ENCODE assay signal across 28 mouse cellular contexts in the genomic region with DNA sequence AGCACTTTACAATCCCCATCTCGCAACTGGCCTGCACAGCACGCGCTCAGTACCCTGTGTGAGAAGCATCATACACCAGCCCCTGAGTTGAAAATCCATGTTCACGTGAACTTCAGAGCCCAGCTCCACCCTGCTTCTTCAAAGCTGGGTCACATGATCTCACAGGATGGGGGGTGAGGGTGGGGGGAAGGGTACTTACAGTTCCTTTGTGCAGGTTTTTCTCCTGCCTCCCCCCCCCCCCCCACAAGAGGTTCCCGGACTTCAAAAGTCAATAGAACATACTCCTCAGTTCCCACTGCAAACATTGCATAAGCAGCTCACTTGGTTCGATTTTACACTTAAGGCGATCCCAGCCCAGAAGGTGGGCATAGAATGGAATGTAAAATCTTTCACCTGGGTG. TPM values are rescaled to one million over a fixed set of nuclear protein-coding genes. Genes with fewer than 3 reads are reported as not detected.
DNase-seq lines count a peak whose midpoint lies in the region; ATAC-seq and TF ChIP-seq lines count a peak whose summit lies in the region.
"Had no signal": no experiment of that assay in that cellular context is flagged by ENCODE, and none has a peak within 500 bp of the region (broad histone marks: within the 10 kb centered on the region; RNA-seq: fewer than 3 reads in every experiment).

No protein-coding gene starts in this region.

- H3K9me3 ChIP-seq in megakaryocyte, embryonic 14.5 days = no peaks in the 10 kb centered on the region
- no peaks in the 10 kb centered on the region for H3K9me3 ChIP-seq in MEL (replicated peaks; ENCODE audit: insufficient read depth, low read length)
- H3K9me3 ChIP-seq in lung, embryonic 14.5 days (ENCODE audit: low read depth, low read length) = no peaks in the 10 kb centered on the region
- no peaks in the 10 kb centered on the region for H3K9me3 ChIP-seq in heart, embryonic 12.5 days (replicated peaks)
- H3K9me3 ChIP-seq: embryonic facial prominence, embryonic 15.5 days; heart, embryonic 15.5 days; hindbrain, embryonic 13.5 days; kidney, embryonic 15.5 days; limb, embryonic 12.5 days; midbrain, embryonic 13.5 days had no signal

- DNase-seq in MEL (ENCODE audit: low read depth, low spot score) = no peak
- DNase-seq in lung, embryonic 14.5 days = peak; percentile 53
- no peak for DNase-seq in adrenal gland, postnatal 14 days
- no peak for DNase-seq in urinary bladder, postnatal 10 days (ENCODE audit: low spot score)
- DNase-seq: adrenal gland, postnatal 10 days; cerebellum, adult 2 months; cerebellum, postnatal 25 days; embryo, embryonic 11 days; gastrocnemius, postnatal 36 days; heart, adult 2 months; heart, postnatal 36 days; kidney, adult 11 months; kidney, postnatal 4 days; right cerebral cortex, postnatal 14 days had no signal

- H3K27me3 ChIP-seq in megakaryocyte, embryonic 14.5 days (replicated peaks) = no peaks in the 10 kb centered on the region
- H3K27me3 ChIP-seq in MEL (ENCODE audit: control insufficient read depth in 1 of 2, insufficient read depth in 2 of 2, low read length in 2 of 2) = no peaks in the 10 kb centered on the region
- H3K27me3 ChIP-seq in lung, embryonic 14.5 days (ENCODE audit: insufficient read depth, low read length) = no peaks in the 10 kb centered on the region
- no peaks in the 10 kb centered on the region for H3K27me3 ChIP-seq in heart, embryonic 12.5 days (replicated peaks)
- H3K27me3 ChIP-seq: embryonic facial prominence, embryonic 15.5 days; heart, embryonic 15.5 days; hindbrain, embryonic 13.5 days; kidney, embryonic 15.5 days; limb, embryonic 12.5 days; midbrain, embryonic 13.5 days; Patski had no signal

- peaks cover 47% of the 10 kb centered on the region for H3K36me3 ChIP-seq in megakaryocyte, embryonic 14.5 days (replicated peaks; ENCODE audit: low read length)
- H3K36me3 ChIP-seq in MEL (ENCODE audit: control insufficient read depth in 1 of 2, insufficient read depth in 2 of 2, low read length in 2 of 2) = peaks cover under 1 to 27% of the 10 kb centered on the region in 2 experiments; a peak in 3 of 4 replicates
- peaks cover 36% of the 10 kb centered on the region for H3K36me3 ChIP-seq in lung, embryonic 14.5 days (ENCODE audit: insufficient read depth)
- peaks cover 11% of the 10 kb centered on the region for H3K36me3 ChIP-seq in macrophage (ENCODE audit: inconsistent target)
- H3K36me3 ChIP-seq in heart, embryonic 12.5 days = peaks cover 16% of the 10 kb centered on the region

- ATAC-seq in megakaryocyte, adult 5-6 weeks (ENCODE audit: poor library complexity, severe bottlenecking) = no peak
- no peak for ATAC-seq in lung, embryonic 14.5 days (ENCODE audit: insufficient read depth)
- ATAC-seq in heart, embryonic 12.5 days (ENCODE audit: insufficient number of reproducible peaks, low FRiP score) = no peak
- ATAC-seq: activated CD4-positive, CD25-positive, alpha-beta regulatory T cell, adult 4 months; forebrain, embryonic 14.5 days; midbrain, embryonic 13.5 days; Patski had no signal

- no peak overlapping the region for H3K27ac ChIP-seq in MEL (ENCODE audit: control insufficient read depth, low read depth, low read length)
- peak overlapping the region; percentile 50; the same call in 1 of the 2 replicates for H3K27ac ChIP-seq in lung, embryonic 14.5 days (ENCODE audit: low read depth)
- H3K27ac ChIP-seq in macrophage = no peak overlapping the region
- no peak overlapping the region for H3K27ac ChIP-seq in heart, embryonic 12.5 days (ENCODE audit: poor library complexity, severe bottlenecking)
- H3K27ac ChIP-seq: embryonic facial prominence, embryonic 15.5 days; heart, adult 2 months; heart, embryonic 15.5 days; hindbrain, embryonic 13.5 days; kidney, embryonic 15.5 days; limb, embryonic 12.5 days; midbrain, embryonic 13.5 days had no signal

- no peak for TF ChIP-seq POLR2A in MEL (IDR thresholded peaks at IDR 0.05; ENCODE audit: control insufficient read depth in 1 of 2, insufficient read depth in 1 of 2, low read depth in 1 of 2, low read length in 2 of 2, poor library complexity in 1 of 2)

- no peak for TF ChIP-seq CTCF in MEL (IDR thresholded peaks at IDR 0.05 in 2 of 3, conservative IDR thresholded peaks at IDR 0.05 in 1 of 3; ENCODE audit: control insufficient read depth in 1 of 3, insufficient read depth in 1 of 3, low read depth in 2 of 3, low read length in 3 of 3, poor library complexity in 1 of 3, severe bottlenecking in 1 of 3)
- no peak for TF ChIP-seq CTCF in lung, embryonic 14.5 days (IDR thresholded peaks at IDR 0.05; ENCODE audit: low read depth)

- WGBS in lung, embryonic 14.5 days = 58% methylated on average over 7 of the region's 7 CpGs
- 85% methylated on average over 7 of the region's 7 CpGs for whole genome bisulfite sequencing in macrophage (ENCODE audit: missing documents)
- 87% methylated on average over 7 of the region's 7 CpGs for WGBS in heart, embryonic 12.5 days

- no peak overlapping the region for H3K9ac ChIP-seq in MEL (ENCODE audit: control insufficient read depth, low read depth, low read length, poor library complexity, severe bottlenecking)
- H3K9ac ChIP-seq in lung, embryonic 14.5 days = no peak overlapping the region
- no peak overlapping the region for H3K9ac ChIP-seq in heart, embryonic 12.5 days
- H3K9ac ChIP-seq: embryonic facial prominence, embryonic 15.5 days; heart, embryonic 15.5 days; hindbrain, embryonic 13.5 days; kidney, embryonic 15.5 days; limb, embryonic 12.5 days; midbrain, embryonic 13.5 days had no signal

- peaks cover 70% of the 10 kb centered on the region for H3K4me1 ChIP-seq in megakaryocyte, embryonic 14.5 days
- peaks cover 15 to 19% of the 10 kb centered on the region in 2 experiments for H3K4me1 ChIP-seq in MEL (ENCODE audit: control insufficient read depth in 1 of 2, insufficient read depth in 2 of 2, low read length in 2 of 2)
- H3K4me1 ChIP-seq in lung, embryonic 14.5 days (ENCODE audit: insufficient read depth) = peaks cover 20% of the 10 kb centered on the region; the same call in 1 of the 2 replicates
- H3K4me1 ChIP-seq in heart, embryonic 12.5 days (replicated peaks) = peaks cover 26% of the 10 kb centered on the region

- no peak for TF ChIP-seq EP300 in MEL (IDR thresholded peaks at IDR 0.05; ENCODE audit: low read depth in 1 of 2, low read length in 2 of 2)

- H3K79me2 ChIP-seq in MEL (ENCODE audit: control insufficient read depth, insufficient read depth, low read length, poor library complexity) (peaks cover 20% of the 10 kb centered on the region), macrophage (ENCODE audit: inconsistent target) (peaks cover 96% of the 10 kb centered on the region)

- peak overlapping the region; percentile 54 for H3K4me3 ChIP-seq in megakaryocyte, embryonic 14.5 days (replicated peaks)
- H3K4me3 ChIP-seq in MEL (ENCODE audit: control insufficient read depth in 1 of 2, insufficient read depth in 1 of 2, low read depth in 2 of 2, low read length in 2 of 2) (no peak overlapping the region), macrophage (ENCODE audit: inconsistent target) (peak overlapping the region; percentile 95; the same call in 1 of the 2 replicates)
- H3K4me3 ChIP-seq in lung, embryonic 14.5 days (ENCODE audit: low read depth, low read length) = no peak overlapping the region
- H3K4me3 ChIP-seq in heart, embryonic 12.5 days = no peak overlapping the region
- H3K4me3 ChIP-seq: embryonic facial prominence, embryonic 15.5 days; heart, adult 2 months; heart, embryonic 15.5 days; hindbrain, embryonic 13.5 days; kidney, embryonic 15.5 days; limb, embryonic 12.5 days; midbrain, embryonic 13.5 days had no signal

- TF ChIP-seq RAD21 in MEL (IDR thresholded peaks at IDR 0.05; ENCODE audit: low read depth, low read length) = no peak

- peak overlapping the region; percentile 37 for H3K4me2 ChIP-seq in lung, embryonic 14.5 days
- no peak overlapping the region for H3K4me2 ChIP-seq in heart, embryonic 12.5 days
- H3K4me2 ChIP-seq: embryonic facial prominence, embryonic 15.5 days; heart, embryonic 15.5 days; hindbrain, embryonic 13.5 days; kidney, embryonic 15.5 days; limb, embryonic 12.5 days; liver, embryonic 11.5 days; midbrain, embryonic 13.5 days had no signal

TF ChIP-seq in MEL, 35 proteins besides CTCF, POLR2A, EP300 and RAD21 (continues in another document):
- TF ChIP-seq MAX (IDR thresholded peaks at IDR 0.05; ENCODE audit: low read length) = no peak
- peak; percentile 32; the same call in 1 of the 2 replicates for TF ChIP-seq USF1 (IDR thresholded peaks at IDR 0.05; ENCODE audit: low read depth, low read length)

RNA-seq across cellular contexts. Expression of a gene that starts 3.3 kb away (rescaled TPM):
- polyA plus RNA-seq in megakaryocyte, embryonic 14.5 days (2012; ENCODE audit: insufficient read depth, low replicate concordance) = 34.2 and 286 TPM in 2 replicates
- total RNA-seq in megakaryocyte, adult 5-6 weeks (2015) = 269 and 281 TPM in 2 replicates
- 190 and 192 TPM in 2 replicates for total RNA-seq in megakaryocyte, adult 5-6 weeks (2017)
- total RNA-seq in MEL (2012; rRNA removed) = 45.2 and 48.9 TPM in 2 replicates
- polyA plus RNA-seq in MEL (2012; ENCODE audit: insufficient read depth in 1 of 2, insufficient read length in 2 of 2, low read depth in 1 of 2, low replicate concordance in 2 of 2, missing spikeins in 1 of 2) (10 to 100 TPM in 1 of 2 experiments, not detected in 1; 63.1 TPM), macrophage (2018) (718 to 992 TPM (median 879 TPM) in 3 replicates)
- 106 and 107 TPM in 2 replicates for polyA plus RNA-seq in lung, embryonic 14.5 days (2014; fragmentation: Nextera tagmentation; extraction: Ambion mirVana)
- 100 to 1,000 TPM; 168 to 734 (median 400) TPM for total RNA-seq in macrophage (2018; cell fraction: chromatin; rRNA removed)
- 1,000 to 10,000 TPM in 3 of 26 experiments, 100 to 1,000 TPM in 23; 805 to 1,136 (median 900) TPM for total RNA-seq in macrophage (2018; cell fraction: cytosol; rRNA removed)
- total RNA-seq in macrophage (2018; cell fraction: nucleus; rRNA removed) = 1,000 to 10,000 TPM in 1 of 26 experiments, 100 to 1,000 TPM in 25; 339 to 1,072 (median 691) TPM
- 57.2 and 67.4 TPM in 2 replicates for total RNA-seq in adrenal gland, postnatal 14 days (2021)
- polyA plus RNA-seq in heart, embryonic 12.5 days (2016; fragmentation: Nextera tagmentation; extraction: Ambion mirVana) = 55.0 and 56.5 TPM in 2 replicates

RNA-seq across cellular contexts. Expression of a gene that starts 3.4 kb away (rescaled TPM):
- polyA plus RNA-seq in megakaryocyte, embryonic 14.5 days (2012; ENCODE audit: insufficient read depth, low replicate concordance) = 35.5 and 39.1 TPM in 2 replicates
- total RNA-seq in megakaryocyte, adult 5-6 weeks (2015) = 88.9 and 93.6 TPM in 2 replicates
- 43.9 and 45.8 TPM in 2 replicates for total RNA-seq in megakaryocyte, adult 5-6 weeks (2017)
- 60.4 and 70.6 TPM in 2 replicates for total RNA-seq in MEL (2012; rRNA removed)
- polyA plus RNA-seq in MEL (2012; ENCODE audit: insufficient read depth in 1 of 2, insufficient read length in 2 of 2, low read depth in 1 of 2, low replicate concordance in 2 of 2, missing spikeins in 1 of 2) (10 to 100 TPM in 1 of 2 experiments, not detected in 1; 71.1 TPM), macrophage (2018) (46.5 to 60.7 TPM (median 56.0 TPM) in 3 replicates)
- 126 and 131 TPM in 2 replicates for polyA plus RNA-seq in lung, embryonic 14.5 days (2014; fragmentation: Nextera tagmentation; extraction: Ambion mirVana)
- total RNA-seq in macrophage (2018; cell fraction: chromatin; rRNA removed) = 10 to 100 TPM; 20.9 to 67.7 (median 52.4) TPM
- total RNA-seq in macrophage (2018; cell fraction: cytosol; rRNA removed) = 10 to 100 TPM; 37.7 to 59.9 (median 48.3) TPM
- total RNA-seq in macrophage (2018; cell fraction: nucleus; rRNA removed) = 100 to 1,000 TPM in 2 of 26 experiments, 10 to 100 TPM in 24; 37.8 to 107 (median 72.1) TPM
- total RNA-seq in adrenal gland, postnatal 14 days (2021) = 98.2 and 115 TPM in 2 replicates
- 127 and 137 TPM in 2 replicates for polyA plus RNA-seq in heart, embryonic 12.5 days (2016; fragmentation: Nextera tagmentation; extraction: Ambion mirVana)

Comparison
In these comparisons a context has a peak if more than half of its experiments do, and no peak if none do; other contexts are left out.
1. H3K4me3 ChIP-seq: peak in megakaryocyte, embryonic 14.5 days (single experiment) and macrophage (single experiment); none in MEL (0 of 2), lung, embryonic 14.5 days (single experiment) and heart, embryonic 12.5 days (single experiment).